Mouse (Mus musculus) heart, postnatal 4 days (tissue): ENCODE measurements around the gene Gm28043. TPM values are rescaled to one million over a fixed set of nuclear protein-coding genes. Genes with fewer than 3 reads are reported as not detected.

Experiments used
- microRNA-seq, 2 experiments: library from miRNA; unstranded; fragments of <30 nt; microRNA quantifications; one replicate each; pipeline ENCODE4 v1.2.0; 2021 to 2022
- total RNA-seq, 2 experiments: library from RNA; stranded (reverse); gene quantifications; 2 replicates each; pipeline ENCODE4 v1.2.3; 2021

Gm28043 gene
- total RNA-seq, 2 experiments from 2014 or later: 2.5 to 2.6 TPM

Small RNAs within 50 kb of the gene (microRNA-seq; reads per million reads assigned to microRNA genes)
- gene Mir7667: 0 reads per million in 2 experiments

Other genes starting within 250 kb of the Gm28043 start
- 10 to 100 TPM; 74.0 to 77.0 TPM for gene Pim1, start 124.1 kb upstream of the Gm28043 start, total RNA-seq
- gene Gm17657, start 65.2 kb upstream of the Gm28043 start, total RNA-seq: not detected
- gene Tbc1d22b, start 65.1 kb upstream of the Gm28043 start, total RNA-seq: 10 to 100 TPM; 15.6 to 16.1 TPM
- gene Tmem217, start 62.5 kb upstream of the Gm28043 start, total RNA-seq: not detected
- 10 to 100 TPM; 24.7 to 28.6 TPM for gene Rnf8, start 86 bp upstream of the Gm28043 start, total RNA-seq
- 10 to 100 TPM; 56.9 to 70.7 TPM for gene Cmtr1, start 45.7 kb downstream of the Gm28043 start, total RNA-seq
- 10 to 100 TPM; 15.3 to 18.4 TPM for gene Ccdc167, start 102.2 kb downstream of the Gm28043 start, total RNA-seq